Mouse (Mus musculus) small intestine, adult 2 months (tissue): ENCODE data around the gene Olfr1423. TPM values are rescaled to one million over a fixed set of nuclear protein-coding genes. Genes with fewer than 3 reads are reported as not detected.
"Not testable (repeated sequence)": the region's sequence is repeated elsewhere in the genome, so short reads cannot be mapped to it uniquely, and the experiment has no call there.

Source experiments
- H3K27ac ChIP-seq: fragments of 200-500 bp; 2 replicates; pipeline ENCODE4 v1.5.1; 2012; ENCODE audit warnings: low read depth, low read length, control low read depth, inconsistent platforms; ENCODE audit not compliant: insufficient read depth
- H3K27me3 ChIP-seq: fragments of 200-500 bp; 2 replicates; pipeline ENCODE4 v1.6.1; 2012; ENCODE audit warnings: mild to moderate bottlenecking, moderate library complexity, low read length, inconsistent platforms; ENCODE audit not compliant: control insufficient read depth, insufficient read depth
- H3K36me3 ChIP-seq: fragments of 200-500 bp; 2 replicates; pipeline ENCODE4 v1.6.1; 2012; ENCODE audit warnings: mild to moderate bottlenecking, low read length, control low read depth, inconsistent platforms; ENCODE audit not compliant: control insufficient read depth, insufficient read depth
- H3K4me1 ChIP-seq: fragments of 200-500 bp; 2 replicates; pipeline ENCODE4 v1.6.1; 2012; ENCODE audit warnings: low read length, inconsistent platforms, mixed read lengths; ENCODE audit not compliant: control insufficient read depth, insufficient read depth, insufficient read length
- H3K4me3 ChIP-seq: fragments of 200-500 bp; 2 replicates; pipeline ENCODE4 v1.5.1; 2012; ENCODE audit warnings: low read depth, mild to moderate bottlenecking, control low read depth, inconsistent platforms, low read length, moderate library complexity
- CTCF ChIP-seq: fragments of 200-500 bp; IDR thresholded peaks from 2 replicates; pipeline ENCODE4 v1.5.1; 2012; ENCODE audit warnings: low read depth, mild to moderate bottlenecking, control low read depth, inconsistent platforms, low read length, moderate library complexity, mixed read lengths; ENCODE audit not compliant: insufficient replicate concordance, insufficient read length; ENCODE audit errors: extremely low read depth
- POLR2A ChIP-seq: fragments of 200-500 bp; IDR thresholded peaks from 2 replicates; pipeline ENCODE4 v1.6.1; 2012; ENCODE audit warnings: low read depth, mild to moderate bottlenecking, control low read depth, inconsistent platforms, low read length, moderate library complexity
- WGBS: fragments of 180-500 bp; shearing (Covaris S2); methylation state at CpG from one replicate; pipeline ENCODE4 v1.1.7; 2018; 5-methylcytosine and 5-hydroxymethylcytosine counted together
- polyA plus RNA-seq: library from polyadenylated mRNA; depleted of rRNA; stranded (reverse); fragments of >200 nt; gene quantifications from 2 replicates; pipeline ENCODE4 v1.2.3, GENCODE M21; 2012; rRNA removed

Gene Olfr1423
- polyA plus RNA-seq, 1 experiment: not detected

DNA sequence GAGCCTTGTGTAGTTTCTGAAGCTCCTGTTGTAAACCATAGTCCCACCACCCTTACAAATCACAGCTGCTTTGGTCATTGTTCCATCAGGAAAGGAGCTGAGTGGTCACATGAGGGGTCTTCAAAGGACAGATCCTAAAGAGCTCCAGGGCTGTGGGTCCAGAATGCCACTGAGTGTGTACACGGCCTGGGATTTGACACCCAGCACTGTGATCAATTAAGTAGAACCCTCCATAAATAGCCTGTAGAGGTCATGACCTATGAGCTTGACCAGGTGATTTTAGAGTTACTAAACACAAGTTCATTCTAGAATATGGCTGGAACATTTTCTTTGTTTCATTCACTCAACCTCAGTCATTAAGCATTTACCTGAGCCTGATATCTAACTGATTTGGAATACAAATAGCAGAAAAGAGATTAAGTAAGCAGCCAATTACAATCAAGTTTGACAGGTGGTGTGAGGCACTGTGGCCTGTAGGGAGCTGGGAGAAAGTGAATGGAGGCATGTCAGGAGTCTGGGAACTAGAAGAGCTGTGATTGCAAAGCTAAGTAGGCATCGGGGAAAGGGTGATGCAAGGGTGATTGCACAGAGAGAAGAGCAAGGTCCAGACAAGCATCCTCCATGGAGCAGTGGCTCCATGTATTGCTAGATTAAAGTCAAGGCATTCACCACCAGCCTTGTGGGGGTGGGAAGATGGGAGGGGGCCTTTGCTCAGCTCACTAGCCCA, 45.2 kb downstream of the Olfr1423 start:
- Histone ChIP-seq H3K4me1 (peaks cover 6% of the 10 kb centered on the region; the same call in 1 of the 2 replicates), H3K27ac (peak overlapping the region; percentile 94), H3K27me3 (no peaks in the 10 kb centered on the region), H3K36me3 (peaks cover 31% of the 10 kb centered on the region), H3K4me3 (no peak overlapping the region)
- TF ChIP-seq POLR2A: no peak
- TF ChIP-seq CTCF: no peak
- WGBS: 35% methylated on average over 2 of the region's 2 CpGs

DNA sequence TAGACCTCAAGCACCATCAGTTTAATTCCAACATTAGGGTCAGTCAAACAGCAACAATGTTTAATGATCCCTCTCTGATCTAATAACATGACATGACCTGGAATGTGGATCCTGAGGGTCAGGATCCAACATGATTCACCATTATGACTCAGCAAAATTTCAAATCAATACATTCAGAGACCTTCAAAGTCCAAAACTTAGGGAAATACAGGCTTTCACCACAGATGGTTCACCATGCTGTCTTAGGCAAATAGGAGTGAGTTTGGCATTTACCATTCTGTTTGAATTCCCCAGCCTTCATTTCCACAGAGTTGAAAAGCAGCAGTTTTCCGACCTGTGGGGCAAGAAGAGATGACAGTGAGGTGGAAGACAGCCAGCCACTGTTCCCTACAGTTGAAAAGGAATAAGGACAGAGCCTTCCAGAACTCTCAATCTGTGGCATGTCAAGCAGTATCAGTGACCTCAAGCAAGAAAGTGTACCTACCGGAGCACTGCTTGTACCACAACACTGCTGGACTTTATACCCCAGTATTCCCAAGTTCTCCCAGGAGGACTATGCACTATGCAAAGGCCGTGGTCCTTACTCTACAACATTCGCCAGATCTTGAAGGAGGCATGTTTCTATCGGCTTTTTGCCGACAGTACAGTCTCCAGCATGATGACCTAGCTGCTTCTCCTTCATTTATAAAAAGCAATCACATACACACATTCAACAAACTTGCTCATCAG, 46.2 kb downstream of the Olfr1423 start:
- Histone ChIP-seq H3K27ac (peak overlapping the region; percentile 94), H3K27me3 (no peaks in the 10 kb centered on the region), H3K4me3 (no peak overlapping the region), H3K36me3 (peaks cover 39% of the 10 kb centered on the region), H3K4me1 (peaks cover 6% of the 10 kb centered on the region; the same call in 1 of the 2 replicates)
- TF ChIP-seq CTCF (no peak), POLR2A (no peak)
- 67% methylated on average over 6 of the region's 6 CpGs for WGBS

DNA sequence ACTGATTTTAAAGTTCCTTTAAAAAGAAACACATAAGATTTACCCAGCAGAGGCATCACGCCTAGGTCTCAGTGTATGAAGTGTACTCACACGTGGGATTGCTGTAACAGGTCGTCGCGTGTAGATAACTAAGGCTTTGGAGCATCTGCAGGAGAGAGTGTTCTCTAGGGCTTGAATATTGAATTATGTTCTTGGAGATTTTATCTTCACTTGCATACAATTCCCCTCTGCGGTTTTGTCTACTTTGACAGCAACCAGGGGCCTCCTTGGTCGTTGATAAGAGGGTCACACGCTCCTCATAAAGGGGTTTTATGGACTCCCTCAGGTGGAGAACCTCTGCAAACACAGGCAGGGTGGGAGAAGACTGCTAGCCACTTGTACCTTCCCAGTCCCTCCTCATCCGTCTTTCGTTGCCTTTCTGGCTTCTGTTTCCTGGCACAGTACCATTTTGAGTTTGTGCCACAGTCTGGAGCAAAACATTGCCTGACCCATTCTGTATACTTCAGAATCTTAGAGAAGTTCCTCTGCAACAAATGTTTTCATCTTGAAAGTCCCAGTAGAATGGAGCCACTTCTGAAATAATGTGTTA, 48.6 kb downstream of the Olfr1423 start:
- Histone ChIP-seq H3K4me1 (peaks cover 6% of the 10 kb centered on the region; the same call in 1 of the 2 replicates), H3K4me3 (no peak overlapping the region), H3K27me3 (no peaks in the 10 kb centered on the region), H3K36me3 (peaks cover 53% of the 10 kb centered on the region), H3K27ac (no peak overlapping the region)
- TF ChIP-seq CTCF (no peak), POLR2A (no peak)
- 79% methylated on average over 10 of the region's 10 CpGs for WGBS

DNA sequence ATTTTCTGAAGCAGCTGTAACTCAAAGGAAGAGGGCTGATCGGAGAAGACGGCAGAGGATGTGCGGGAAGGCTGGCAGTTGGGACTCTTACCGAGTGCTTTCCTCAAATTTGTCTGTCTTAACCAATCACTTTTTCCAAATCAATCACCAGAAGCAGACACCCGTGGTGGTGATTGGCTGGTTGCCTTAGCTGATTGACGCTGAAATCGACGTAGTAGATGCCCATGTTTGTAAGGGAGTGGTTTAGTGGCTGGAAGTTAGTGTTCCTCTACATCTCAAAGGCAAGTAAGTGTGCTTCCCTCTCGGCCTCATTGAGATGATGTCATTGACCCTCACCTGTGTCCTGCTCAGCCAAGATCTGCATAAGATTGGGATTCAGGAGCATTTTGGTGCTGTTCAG, 49.1 kb downstream of the Olfr1423 start:
- Histone ChIP-seq H3K27me3 (no peaks in the 10 kb centered on the region), H3K27ac (no peak overlapping the region), H3K4me1 (peaks cover 6% of the 10 kb centered on the region; the same call in 1 of the 2 replicates), H3K4me3 (no peak overlapping the region), H3K36me3 (peaks cover 57% of the 10 kb centered on the region)
- WGBS: 87% methylated on average over 9 of the region's 9 CpGs
- TF ChIP-seq POLR2A (no peak), CTCF (no peak)

DNA sequence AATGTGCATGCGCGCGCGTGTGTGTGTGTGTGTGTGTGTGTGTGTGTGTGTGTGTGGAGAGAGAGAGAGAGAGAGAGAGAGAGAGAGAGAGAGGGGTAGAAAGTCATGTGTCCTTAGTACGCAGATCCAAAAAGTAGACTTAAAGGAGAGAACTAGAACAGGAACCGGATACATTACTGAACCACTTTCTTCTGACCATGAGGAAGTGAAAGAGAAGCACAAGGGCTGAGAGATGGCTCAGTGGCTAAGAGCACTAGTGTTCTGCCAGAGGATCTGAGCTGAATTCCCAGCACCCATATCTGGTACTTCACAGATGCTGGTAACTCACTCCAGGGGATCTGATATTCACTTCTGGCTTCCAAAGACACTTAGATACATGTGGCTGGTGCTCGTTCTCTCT, 51.8 kb downstream of the Olfr1423 start:
- 94% methylated on average over 7 of the region's 7 CpGs for WGBS
- H3K27me3 ChIP-seq: no peaks in the 10 kb centered on the region
- H3K36me3 ChIP-seq: peaks cover 67% of the 10 kb centered on the region
- TF ChIP-seq POLR2A (no peak), CTCF (no peak)
- H3K27ac ChIP-seq: no peak overlapping the region
- H3K4me3 ChIP-seq: no peak overlapping the region
- no peaks in the 10 kb centered on the region for H3K4me1 ChIP-seq

DNA sequence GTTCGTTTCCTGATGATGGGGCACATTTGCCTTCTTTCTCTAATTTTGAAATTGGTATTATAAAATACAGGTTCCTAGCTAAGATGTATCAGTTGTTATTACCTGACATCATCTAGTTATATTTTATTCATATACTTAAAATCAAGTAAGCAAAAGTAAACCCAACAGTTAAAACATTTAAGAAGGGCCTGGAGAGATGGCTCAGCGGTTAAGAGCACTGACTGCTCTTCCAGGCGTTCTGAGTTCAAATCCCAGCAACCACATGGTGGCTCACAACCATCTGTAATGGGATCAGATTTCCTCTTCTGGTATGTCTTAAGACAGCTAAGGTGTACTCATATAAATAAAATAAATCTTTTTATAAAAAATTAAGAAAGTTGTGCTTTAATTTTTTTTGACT, 53.3 kb downstream of the Olfr1423 start:
- Histone ChIP-seq H3K4me3 (no peak overlapping the region), H3K4me1 (no peaks in the 10 kb centered on the region), H3K27me3 (no peaks in the 10 kb centered on the region), H3K36me3 (peaks cover 74% of the 10 kb centered on the region), H3K27ac (no peak overlapping the region)
- 89% methylated on average over 3 of the region's 3 CpGs for WGBS
- no peak for TF ChIP-seq POLR2A
- TF ChIP-seq CTCF: no peak

DNA sequence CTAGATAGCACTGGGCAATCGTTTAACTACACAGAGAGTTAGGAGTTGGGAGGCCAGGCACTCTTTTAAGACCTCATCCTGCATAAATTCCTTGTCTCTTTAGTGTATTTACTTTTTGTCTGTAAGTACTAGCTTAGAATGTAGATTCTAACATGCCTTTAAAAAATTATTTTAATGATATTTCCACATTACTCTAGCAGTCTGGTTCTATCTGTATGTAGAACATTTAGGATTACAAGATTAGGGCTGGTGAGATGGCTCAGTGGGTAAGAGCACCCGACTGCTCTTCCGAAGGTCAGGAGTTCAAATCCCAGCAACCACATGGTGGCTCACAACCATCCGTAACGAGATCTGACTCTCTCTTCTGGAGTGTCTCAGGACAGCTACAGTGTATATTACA, 56.5 kb downstream of the Olfr1423 start:
- H3K27me3 ChIP-seq, H3K27ac ChIP-seq, H3K4me3 ChIP-seq, H3K4me1 ChIP-seq: not testable (repeated sequence)
- H3K36me3 ChIP-seq: peaks cover 75% of the 10 kb centered on the region
- WGBS: 83% methylated on average over 5 of the region's 5 CpGs

Other genes starting within 250 kb of the Olfr1423 start
- 12.7 and 38.0 TPM in 2 replicates for gene Stx3, start 221.9 kb downstream of the Olfr1423 start, polyA plus RNA-seq
- not detected in 2 replicates for gene Olfr1417, start 202.1 kb downstream of the Olfr1423 start, polyA plus RNA-seq
- not detected in 2 replicates for gene Olfr1418, start 180.3 kb downstream of the Olfr1423 start, polyA plus RNA-seq
- not detected in 2 replicates for gene Olfr1419, start 166.2 kb downstream of the Olfr1423 start, polyA plus RNA-seq
- not detected in 2 replicates for gene Olfr1420, start 154.8 kb downstream of the Olfr1423 start, polyA plus RNA-seq
- 6.6 and 12.2 TPM in 2 replicates for gene Patl1, start 128.9 kb downstream of the Olfr1423 start, polyA plus RNA-seq
- gene Osbp, start 75.4 kb downstream of the Olfr1423 start, polyA plus RNA-seq: 7.0 and 12.0 TPM in 2 replicates
- gene Olfr1424, start 21.4 kb upstream of the Olfr1423 start, polyA plus RNA-seq: not detected in 2 replicates
- not detected in 2 replicates for gene Olfr1425, start 36.4 kb upstream of the Olfr1423 start, polyA plus RNA-seq
- gene Olfr1426, start 50.7 kb upstream of the Olfr1423 start, polyA plus RNA-seq: not detected in 2 replicates
- not detected in 2 replicates for gene Olfr1427, start 62.0 kb upstream of the Olfr1423 start, polyA plus RNA-seq
- gene Olfr1428, start 74.6 kb upstream of the Olfr1423 start, polyA plus RNA-seq: not detected in 2 replicates
- gene Olfr76, start 81.9 kb upstream of the Olfr1423 start, polyA plus RNA-seq: not detected in 2 replicates
- gene Olfr1555-ps1, start 128.8 kb upstream of the Olfr1423 start, polyA plus RNA-seq: not detected in 2 replicates
- gene Olfr1431, start 159.3 kb upstream of the Olfr1423 start, polyA plus RNA-seq: not detected in 2 replicates
- gene Olfr1432, start 191.3 kb upstream of the Olfr1423 start, polyA plus RNA-seq: not detected in 2 replicates
- gene Olfr262, start 200.3 kb upstream of the Olfr1423 start, polyA plus RNA-seq: not detected in 2 replicates
- not detected in 2 replicates for gene Olfr235, start 219.7 kb upstream of the Olfr1423 start, polyA plus RNA-seq
- gene Olfr1434, start 238.5 kb upstream of the Olfr1423 start, polyA plus RNA-seq: not detected in 2 replicates